Mouse (Mus musculus) lung, adult 2 months (tissue): ENCODE measurements around the gene Snx5. TPM values are rescaled to one million over a fixed set of nuclear protein-coding genes. Genes with fewer than 3 reads are reported as not detected.

Experiments used
- DNase-seq: peaks from one replicate; pipeline ENCODE4 v3.0.0; 2022
- H3K4me1 ChIP-seq: fragments of 200-500 bp; 2 replicates; pipeline ENCODE4 v1.6.1; 2011; ENCODE audit warnings: low read length; ENCODE audit not compliant: control insufficient read depth, insufficient read depth
- H3K4me3 ChIP-seq: fragments of 200-500 bp; replicated peaks from 2 replicates; pipeline ENCODE3; 2011; ENCODE audit warnings: low read depth, mild to moderate bottlenecking, control low read depth, low read length; ENCODE audit errors: extremely low read depth
- CTCF ChIP-seq: fragments of 200-500 bp; IDR thresholded peaks from 2 replicates; pipeline ENCODE4 v1.5.1; 2011; ENCODE audit warnings: mild to moderate bottlenecking, low read length, control low read depth; ENCODE audit not compliant: insufficient read depth
- POLR2A ChIP-seq: fragments of 200-500 bp; IDR thresholded peaks from 2 replicates; pipeline ENCODE4 v1.6.1; 2011; ENCODE audit warnings: low read depth, mild to moderate bottlenecking, control low read depth, low read length, borderline replicate concordance; ENCODE audit errors: extremely low read depth
- WGBS: fragments of 180-500 bp; shearing (Covaris S2); methylation state at CpG from one replicate; pipeline ENCODE4 v1.1.7; 2018; 5-methylcytosine and 5-hydroxymethylcytosine counted together
- polyA plus RNA-seq: library from polyadenylated mRNA; depleted of rRNA; stranded (reverse); fragments of >200 nt; gene quantifications from 2 replicates; pipeline ENCODE4 v1.2.3, GENCODE M21; 2012

The Snx5 gene
- polyA plus RNA-seq, 1 experiment = 29.7 TPM

DNA sequence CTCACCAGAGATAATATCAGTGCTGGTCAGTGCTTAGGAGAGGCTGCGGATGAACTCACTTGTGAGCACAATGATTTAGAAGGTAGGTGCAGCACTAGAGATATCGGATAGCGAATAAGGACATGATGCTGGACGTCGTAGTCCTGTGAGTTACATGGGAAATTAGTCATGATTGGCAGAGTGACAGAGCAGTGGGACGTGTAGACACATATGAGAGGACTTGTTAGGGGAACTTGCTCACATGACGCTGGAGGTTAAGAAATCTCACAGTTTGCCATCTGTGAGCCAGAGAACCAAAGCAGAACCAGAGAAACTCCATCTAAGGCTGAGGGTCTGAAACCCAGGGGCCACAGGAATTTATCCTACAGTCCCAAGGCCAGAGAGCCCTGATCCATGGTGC is 19.6 kb upstream of the Snx5 start:
- 78% methylated on average over 7 of the region's 7 CpGs for WGBS
- TF ChIP-seq POLR2A (no peak), CTCF (no peak)
- Histone ChIP-seq H3K4me3 (no peak overlapping the region), H3K4me1 (no peaks in the 10 kb centered on the region)
- DNase-seq = no peak

DNA sequence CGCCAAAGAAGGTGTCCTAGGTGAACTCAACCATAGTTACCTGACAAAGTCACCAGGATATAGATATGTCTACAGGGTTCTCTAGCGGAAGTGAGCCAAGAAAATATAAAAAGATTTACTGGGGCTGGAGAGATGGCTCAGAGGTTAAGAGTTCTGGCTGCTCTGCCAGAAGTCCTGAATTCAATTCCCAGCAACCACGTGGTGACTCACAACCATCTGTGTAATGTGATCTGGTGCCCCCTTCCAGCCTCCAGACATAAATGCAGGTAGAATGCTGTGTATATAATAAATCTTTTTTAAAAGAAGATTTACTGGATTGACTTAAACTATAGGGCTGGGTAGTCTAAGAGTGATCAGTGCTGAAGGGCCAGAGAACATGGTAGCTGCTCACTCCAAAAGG is 10.7 kb upstream of the Snx5 start:
- TF ChIP-seq POLR2A (no peak), CTCF (no peak)
- 76% methylated on average over 3 of the region's 3 CpGs for WGBS
- H3K4me3 ChIP-seq = no peak overlapping the region
- H3K4me1 ChIP-seq = no peaks in the 10 kb centered on the region
- no peak for DNase-seq

DNA sequence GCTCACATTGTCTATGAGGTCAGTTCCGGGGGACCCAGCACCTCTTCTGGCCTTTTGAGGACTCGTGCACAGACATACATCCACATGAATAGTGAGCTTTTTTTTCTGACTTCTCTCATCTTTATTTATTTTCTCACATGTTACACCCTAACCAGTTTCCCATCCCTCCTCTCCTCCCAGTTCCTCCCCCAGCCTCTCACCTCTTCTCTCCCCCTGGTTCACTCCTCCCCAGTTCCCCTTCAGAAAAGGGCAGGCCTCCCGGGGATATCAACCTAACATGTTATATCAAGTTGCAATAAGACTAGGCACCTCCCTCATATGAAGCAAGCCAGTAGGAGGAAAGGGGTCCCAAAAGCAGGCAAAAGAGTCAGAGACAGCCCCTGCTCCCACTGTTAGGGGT is 9.9 kb upstream of the Snx5 start:
- Histone ChIP-seq H3K4me1 (no peaks in the 10 kb centered on the region), H3K4me3 (no peak overlapping the region)
- TF ChIP-seq CTCF (no peak), POLR2A (no peak)
- WGBS = 77% methylated on average over 3 of the region's 3 CpGs
- DNase-seq = no peak

DNA sequence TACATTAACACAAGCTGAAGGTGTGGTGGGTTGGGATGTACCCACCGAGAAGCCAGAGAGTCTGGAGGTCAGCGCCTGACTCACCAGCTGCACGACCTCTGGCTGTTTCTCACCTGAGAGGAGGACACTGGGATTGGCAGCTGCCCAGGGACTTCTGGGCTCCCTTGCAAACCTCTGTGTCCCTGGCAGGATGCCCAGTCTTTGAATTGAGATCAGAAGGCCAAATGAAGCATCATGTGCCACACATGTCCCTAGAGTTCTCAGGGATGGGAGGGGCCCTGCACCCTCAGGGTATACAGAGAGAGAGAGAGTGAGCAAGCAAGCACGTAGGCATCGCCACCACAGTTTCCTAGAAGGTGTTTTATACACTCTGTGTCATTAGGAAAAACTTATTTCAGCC is 9.0 kb upstream of the Snx5 start:
- DNase-seq = no peak

DNA sequence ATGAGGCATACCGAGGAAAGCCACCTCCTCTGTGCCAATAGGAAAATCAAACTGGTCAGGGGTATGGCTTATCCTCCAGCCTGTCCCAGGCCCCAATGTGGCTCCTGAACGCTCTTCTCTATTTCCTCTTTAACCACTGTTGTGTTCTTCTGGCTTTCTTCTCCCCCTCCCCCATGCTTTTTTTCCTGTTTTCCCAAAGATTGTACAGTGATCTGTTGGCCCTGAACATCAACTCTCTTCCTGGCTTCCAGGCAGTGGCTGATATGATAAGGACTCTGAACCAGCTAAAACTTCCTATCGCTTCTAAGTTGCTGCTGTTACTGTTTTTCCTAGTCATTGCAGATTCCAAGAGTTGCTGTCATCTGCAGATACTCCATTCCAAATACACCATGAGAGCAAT is 6.2 kb upstream of the Snx5 start:
- TF ChIP-seq POLR2A = no peak
- no peak for TF ChIP-seq CTCF
- Histone ChIP-seq H3K4me3 (no peak overlapping the region), H3K4me1 (no peaks in the 10 kb centered on the region)
- no peak for DNase-seq
- 74% methylated on average over 3 of the region's 3 CpGs for WGBS

More for the DNA sequence above, 9.0 kb upstream of the Snx5 start:
- TF ChIP-seq CTCF (no peak), POLR2A (no peak)
- no peaks in the 10 kb centered on the region for H3K4me1 ChIP-seq
- H3K4me3 ChIP-seq = no peak overlapping the region
- 48% methylated on average over 5 of the region's 5 CpGs for WGBS

DNA sequence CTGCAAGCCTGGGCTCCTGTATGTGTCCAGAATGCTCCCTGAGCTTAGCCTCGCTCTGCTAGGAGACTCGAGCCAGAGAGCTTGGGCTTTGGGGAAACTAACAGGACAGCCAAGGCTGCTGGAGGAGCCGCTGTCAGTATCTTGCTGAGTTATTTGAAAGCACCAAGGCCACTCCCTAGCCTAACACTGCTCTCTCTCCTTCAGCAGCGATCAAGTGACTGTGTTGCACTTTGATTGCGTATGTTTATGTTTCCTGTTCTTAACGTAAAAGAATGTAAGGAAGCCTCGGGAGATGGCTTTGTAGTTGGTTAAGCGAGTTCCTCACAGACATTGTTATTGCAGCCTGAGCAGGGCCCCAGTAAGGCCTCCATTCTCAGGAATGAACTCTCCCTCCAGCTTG is 4.0 kb upstream of the Snx5 start:
- 25% methylated on average over 8 of the region's 8 CpGs for whole genome bisulfite sequencing
- Histone ChIP-seq H3K4me3 (no peak overlapping the region), H3K4me1 (no peaks in the 10 kb centered on the region)
- no peak for DNase-seq
- no peak for TF ChIP-seq CTCF
- no peak for TF ChIP-seq POLR2A

DNA sequence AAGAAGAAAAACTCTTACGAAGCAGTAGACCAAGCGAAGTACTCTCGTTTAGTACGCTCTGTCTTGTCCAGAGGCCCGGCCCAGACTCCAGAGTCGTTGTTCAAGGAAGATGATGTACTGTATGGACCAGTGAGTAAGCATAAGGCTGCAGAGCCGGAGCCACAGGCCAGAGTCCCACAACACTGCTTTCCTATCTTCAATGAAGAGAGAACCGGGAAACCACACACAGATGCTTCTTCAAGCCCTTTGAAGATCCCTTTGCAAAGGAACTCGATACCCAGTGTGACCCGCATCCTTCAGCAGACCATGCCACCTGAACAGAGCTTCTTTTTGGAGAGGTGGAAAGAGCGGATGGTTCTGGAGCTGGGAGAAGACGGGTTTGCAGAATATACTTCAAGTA is 1.4 kb upstream of the Snx5 start:
- 90% methylated on average over 12 of the region's 12 CpGs for WGBS
- H3K4me1 ChIP-seq = no peaks in the 10 kb centered on the region; the same call in 1 of the 2 replicates
- no peak for DNase-seq
- no peak overlapping the region for H3K4me3 ChIP-seq
- TF ChIP-seq CTCF = no peak
- TF ChIP-seq POLR2A = no peak

DNA sequence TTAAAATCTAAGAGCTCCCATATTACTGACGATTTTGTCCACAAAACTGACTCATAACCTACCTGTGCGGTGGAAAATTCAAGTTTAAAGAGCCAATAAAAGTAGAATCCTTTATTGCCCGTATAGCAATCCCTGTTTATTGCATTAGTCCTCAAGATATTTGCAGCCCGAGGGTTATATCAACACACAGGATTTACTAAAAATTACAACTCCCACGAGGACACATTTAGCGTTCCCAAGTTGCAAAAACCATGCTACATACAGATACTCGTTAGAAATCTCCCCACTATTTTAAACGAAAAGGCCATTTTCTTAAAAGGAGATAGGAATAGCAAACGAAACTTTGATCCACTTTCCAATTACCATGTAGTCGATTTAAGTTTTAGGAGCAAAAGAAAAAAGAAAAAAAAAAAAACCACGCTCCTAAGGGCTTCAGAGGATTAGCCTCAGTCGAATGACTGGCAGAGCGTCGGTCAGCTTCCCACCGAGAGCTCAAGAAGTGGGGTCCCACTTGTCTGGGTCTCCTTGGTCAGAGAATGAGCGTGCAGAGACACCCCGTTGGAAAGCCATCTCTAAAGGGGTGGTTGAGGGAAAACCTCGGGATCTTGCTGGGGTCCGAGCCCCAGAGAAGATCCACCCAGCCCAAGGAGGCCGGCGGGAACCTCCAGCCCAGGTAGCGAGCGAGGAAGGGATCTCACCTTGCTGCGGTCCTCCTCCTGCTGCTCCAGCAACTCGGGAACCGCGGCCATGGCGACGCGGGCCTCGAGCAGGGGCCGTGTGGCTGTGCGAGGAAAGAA is 829 bp downstream of the Snx5 start:
- under 1% methylated on average over 32 of the region's 33 CpGs for WGBS
- no peak for TF ChIP-seq CTCF
- TF ChIP-seq POLR2A = peak; percentile 48; the same call in 1 of the 2 replicates
- no peak for DNase-seq
- Histone ChIP-seq H3K4me3 (peak overlapping the region; percentile 90), H3K4me1 (peaks cover 3% of the 10 kb centered on the region; the same call in 1 of the 2 replicates)

DNA sequence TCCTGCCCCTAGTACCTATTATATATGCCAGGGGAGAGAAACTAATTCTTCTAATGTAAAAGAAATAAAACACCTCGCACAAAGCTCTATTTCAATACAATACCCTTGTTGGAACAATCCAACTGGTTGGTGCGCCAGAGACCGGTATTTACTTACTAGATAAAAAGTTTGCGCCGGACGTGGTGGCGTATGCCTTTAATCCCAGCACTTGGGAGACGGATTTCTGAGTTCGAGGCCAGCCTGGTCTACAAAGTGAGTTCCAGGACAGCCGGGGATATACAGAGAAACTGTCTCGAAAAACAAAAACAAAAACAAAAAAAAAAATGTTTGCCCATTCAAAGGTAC is 1.4 kb downstream of the Snx5 start:
- WGBS = 9% methylated on average over 11 of the region's 11 CpGs

DNA sequence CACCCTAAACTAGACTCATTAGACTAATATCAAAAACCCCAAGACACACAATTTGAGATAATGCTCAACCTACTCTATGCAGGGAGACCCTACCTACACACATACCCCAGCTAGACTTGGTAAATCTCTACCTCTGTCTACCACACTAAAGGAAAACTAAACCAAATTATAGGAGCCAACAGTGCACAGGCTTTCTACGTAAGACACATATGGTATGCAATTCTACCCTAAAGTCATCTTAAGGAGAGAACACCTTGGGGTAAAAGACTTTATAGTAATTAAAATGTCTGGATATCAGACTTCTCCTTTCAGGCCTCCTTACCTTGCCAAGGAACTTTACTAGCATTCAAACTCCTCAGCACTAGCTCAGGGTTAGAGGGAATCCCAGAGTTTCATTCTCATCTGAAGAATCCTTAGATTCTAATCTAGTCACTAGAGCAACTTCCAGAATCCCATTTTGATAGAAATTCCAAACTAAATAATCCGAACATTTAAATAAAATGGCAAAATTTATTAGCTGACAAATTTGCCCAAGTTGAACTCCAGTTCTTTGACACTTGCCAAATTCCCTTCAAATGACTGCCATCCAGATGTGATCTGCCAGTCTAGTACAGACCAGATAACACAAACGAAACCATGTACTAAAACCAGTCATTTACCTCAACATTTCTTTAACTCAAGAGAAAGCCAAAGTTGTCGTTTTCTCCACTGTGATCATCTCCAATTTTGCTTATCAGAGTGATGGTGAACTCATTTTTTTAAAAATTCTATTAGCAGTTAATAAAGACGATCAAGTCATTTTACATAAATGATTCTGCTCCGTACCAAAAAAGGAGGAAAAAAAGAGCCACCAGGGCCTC is 2.0 kb downstream of the Snx5 start:
- 37% methylated on average over 6 of the region's 6 CpGs for WGBS
- H3K4me3 ChIP-seq = no peak overlapping the region
- TF ChIP-seq POLR2A (no peak), CTCF (no peak)

More for the DNA sequence above, 1.4 kb downstream of the Snx5 start:
- no peak for DNase-seq
- no peak for TF ChIP-seq POLR2A
- no peak for TF ChIP-seq CTCF
- H3K4me1 ChIP-seq = peaks cover 3% of the 10 kb centered on the region; the same call in 1 of the 2 replicates
- H3K4me3 ChIP-seq = no peak overlapping the region

More for the DNA sequence above, 2.0 kb downstream of the Snx5 start:
- peaks cover 3% of the 10 kb centered on the region; the same call in 1 of the 2 replicates for H3K4me1 ChIP-seq
- DNase-seq = no peak
